Comparison of ENCODE assay signal across 10 mouse cellular contexts in genomic region chr11:24306101-24306500, GRCm38 (mm10).
A peak's percentile ranks its signal among the peaks of the same experiment; 100 is the strongest.
DNase-seq lines count a peak whose midpoint lies in the region; ATAC-seq and TF ChIP-seq lines count a peak whose summit lies in the region.
"Had no signal": no experiment of that assay in that cellular context is flagged by ENCODE, and none has a peak within 500 bp of the region (broad histone marks: within the 10 kb centered on the region; RNA-seq: fewer than 3 reads in every experiment).

No protein-coding gene starts in this region.

- TF ChIP-seq CTCF in E14TG2a.4 (conservative IDR thresholded peaks at IDR 0.05; ENCODE audit: low read length): no peak
- TF ChIP-seq CTCF in liver, embryonic 14.5 days (IDR thresholded peaks at IDR 0.05; ENCODE audit: low read depth): no peak

- peaks cover 5 to 8% of the 10 kb centered on the region in 2 experiments; a peak in 2 of 4 replicates for H3K4me1 ChIP-seq in heart, embryonic 14.5 days (ENCODE audit: control insufficient read depth in 2 of 2, insufficient read depth in 2 of 2, low read length in 2 of 2)
- H3K4me1 ChIP-seq in E14TG2a.4 (replicated peaks; ENCODE audit: low read depth, low read length): peaks cover 32% of the 10 kb centered on the region
- peaks cover 21% of the 10 kb centered on the region for H3K4me1 ChIP-seq in forebrain, embryonic 15.5 days
- peaks cover 0 to 11% of the 10 kb centered on the region in 2 experiments; a peak in 3 of 4 replicates for H3K4me1 ChIP-seq in liver, embryonic 14.5 days (replicated peaks; ENCODE audit: control insufficient read depth in 2 of 2, insufficient read depth in 2 of 2, low read length in 1 of 2)

- intact Hi-C loops in heart, postnatal 14 days (cut with DNase I): no loop called here

- H3K9ac ChIP-seq in heart, embryonic 14.5 days (ENCODE audit: low read length): no peak overlapping the region
- no peak overlapping the region for H3K9ac ChIP-seq in forebrain, embryonic 15.5 days (replicated peaks)
- H3K9ac ChIP-seq in liver, embryonic 14.5 days (replicated peaks): peak overlapping the region; percentile 43

- H3K27ac ChIP-seq in heart, embryonic 14.5 days (replicated peaks in 1 of 2; ENCODE audit: control insufficient read depth in 1 of 2, insufficient read depth in 1 of 2, low read depth in 2 of 2, low read length in 2 of 2): no peak overlapping the region
- H3K27ac ChIP-seq in forebrain, embryonic 15.5 days (replicated peaks): no peak overlapping the region
- no peak overlapping the region for H3K27ac ChIP-seq in liver, embryonic 14.5 days

- no peaks in the 10 kb centered on the region for H3K36me3 ChIP-seq in heart, embryonic 14.5 days (ENCODE audit: control insufficient read depth, insufficient read depth, low read length)
- H3K36me3 ChIP-seq in E14TG2a.4 (ENCODE audit: insufficient read depth, low read length): no peaks in the 10 kb centered on the region
- no peaks in the 10 kb centered on the region for H3K36me3 ChIP-seq in forebrain, embryonic 15.5 days
- no peaks in the 10 kb centered on the region for H3K36me3 ChIP-seq in liver, embryonic 14.5 days (replicated peaks; ENCODE audit: control insufficient read depth, insufficient read depth, low read depth)

- ATAC-seq in heart, embryonic 14.5 days (ENCODE audit: insufficient number of reproducible peaks, insufficient read depth, low FRiP score, low read depth): no peak
- no peak for ATAC-seq in forebrain, embryonic 15.5 days (replicated peaks)
- peak; percentile 52; the same call in 1 of the 2 replicates for ATAC-seq in liver, embryonic 14.5 days (ENCODE audit: insufficient read depth)
- ATAC-seq: activated CD4-positive, CD25-positive, alpha-beta regulatory T cell, adult 4 months had no signal

- no peak for DNase-seq in heart, postnatal 14 days
- DNase-seq in liver, embryonic 14.5 days (ENCODE audit: low read depth in 3 of 3, low spot score in 3 of 3): no peak
- DNase-seq in ovary, postnatal 10 days (ENCODE audit: low spot score): no peak
- no peak for DNase-seq in adipocyte (ENCODE audit: low spot score)
- DNase-seq in urinary bladder, postnatal 10 days (ENCODE audit: low spot score): no peak
- DNase-seq: cerebellum, adult 11-12 months had no signal

- WGBS in heart, embryonic 14.5 days: 67% methylated on average over 2 of the region's 2 CpGs
- 86% methylated on average over 2 of the region's 2 CpGs for WGBS in forebrain, embryonic 15.5 days
- WGBS in liver, embryonic 14.5 days (ENCODE audit: insufficient replicate concordance): 24% methylated on average over 2 of the region's 2 CpGs

- no peak for TF ChIP-seq EP300 in liver, embryonic 14.5 days (IDR thresholded peaks at IDR 0.05; ENCODE audit: low read depth)

- no peaks in the 10 kb centered on the region for H3K27me3 ChIP-seq in heart, embryonic 14.5 days (ENCODE audit: control insufficient read depth, insufficient read depth, low read length)
- H3K27me3 ChIP-seq in E14TG2a.4 (ENCODE audit: insufficient read depth, low read length): peaks cover 59% of the 10 kb centered on the region
- no peaks in the 10 kb centered on the region for H3K27me3 ChIP-seq in forebrain, embryonic 15.5 days
- no peaks in the 10 kb centered on the region for H3K27me3 ChIP-seq in liver, embryonic 14.5 days (ENCODE audit: control insufficient read depth, insufficient read depth, low read length)

- peak overlapping the region; percentile 64 for H3K4me2 ChIP-seq in heart, embryonic 14.5 days (ENCODE audit: low read length)
- 0 out of 2 replicates have a peak overlapping the region, but pooled peaks have one; percentile 53 for H3K4me2 ChIP-seq in forebrain, embryonic 15.5 days (replicated peaks)
- peak overlapping the region; percentile 58 for H3K4me2 ChIP-seq in liver, embryonic 14.5 days (ENCODE audit: low read depth)

- H3K9me3 ChIP-seq in heart, embryonic 14.5 days (ENCODE audit: control insufficient read depth, low read length): no peaks in the 10 kb centered on the region
- H3K9me3 ChIP-seq in E14TG2a.4 (ENCODE audit: low read length): 0 out of 2 replicates have a peak, but pooled peaks cover 4% of the 10 kb centered on the region
- H3K9me3 ChIP-seq in forebrain, embryonic 15.5 days: no peaks in the 10 kb centered on the region
- H3K9me3 ChIP-seq in liver, embryonic 14.5 days (ENCODE audit: control insufficient read depth, low read length): no peaks in the 10 kb centered on the region

- peak overlapping the region in 1 of 2 experiments; percentile 36; a peak in 2 of 4 replicates for H3K4me3 ChIP-seq in heart, embryonic 14.5 days (ENCODE audit: control insufficient read depth in 1 of 2, insufficient read depth in 1 of 2, low read depth in 1 of 2, low read length in 2 of 2)
- H3K4me3 ChIP-seq in E14TG2a.4 (replicated peaks; ENCODE audit: low read length): peak overlapping the region; percentile 63; the same call in 1 of the 2 replicates
- no peak overlapping the region for H3K4me3 ChIP-seq in forebrain, embryonic 15.5 days
- H3K4me3 ChIP-seq in liver, embryonic 14.5 days (ENCODE audit: insufficient read depth in 1 of 2, low read depth in 2 of 2, low read length in 2 of 2): no peak overlapping the region
